Mouse (Mus musculus) embryonic facial prominence, embryonic 13.5 days (tissue): ENCODE measurements around the gene Pde8b. TPM values are rescaled to one million over a fixed set of nuclear protein-coding genes. Genes with fewer than 3 reads are reported as not detected.

ENCODE experiments used
- ATAC-seq: fragments of 200-750 bp; cut with Nextera tagmentation; 2 replicates; pipeline ENCODE4 v1.8.0; 2017; ENCODE audit warnings: low read depth; ENCODE audit not compliant: insufficient number of reproducible peaks, insufficient read depth, low FRiP score, low TSS enrichment
- H3K27ac ChIP-seq: fragments of 300-500 bp; sonication (generic); 2 replicates; pipeline ENCODE4 v1.5.1; 2015; ENCODE audit warnings: moderate library complexity, mild to moderate bottlenecking, inconsistent platforms
- H3K27me3 ChIP-seq: fragments of 300-500 bp; sonication (generic); 2 replicates; pipeline ENCODE4 v1.6.1; 2015; ENCODE audit warnings: mild to moderate bottlenecking, inconsistent platforms
- H3K36me3 ChIP-seq: fragments of 300-500 bp; sonication (generic); 2 replicates; pipeline ENCODE4 v1.6.1; 2015; ENCODE audit warnings: mild to moderate bottlenecking, inconsistent platforms
- H3K4me1 ChIP-seq: fragments of 300-500 bp; sonication (generic); 2 replicates; pipeline ENCODE4 v1.6.1; 2015; ENCODE audit warnings: inconsistent platforms
- H3K4me2 ChIP-seq: fragments of 300-500 bp; sonication (generic); 2 replicates; pipeline ENCODE4 v1.6.1; 2015; ENCODE audit warnings: moderate library complexity, mild to moderate bottlenecking, inconsistent platforms
- H3K4me3 ChIP-seq: fragments of 300-500 bp; sonication (generic); 2 replicates; pipeline ENCODE4 v1.5.1; 2015; ENCODE audit warnings: mild to moderate bottlenecking, inconsistent platforms
- H3K9ac ChIP-seq: fragments of 300-500 bp; sonication (generic); 2 replicates; pipeline ENCODE4 v1.6.1; 2015; ENCODE audit warnings: mild to moderate bottlenecking, inconsistent platforms
- H3K9me3 ChIP-seq: fragments of 300-500 bp; sonication (generic); 2 replicates; pipeline ENCODE4 v1.6.1; 2016; ENCODE audit warnings: inconsistent platforms
- WGBS: fragments of 180-500 bp; shearing (Covaris S2); methylation state at CpG from one replicate; pipeline ENCODE4 v1.1.7; 2015; ENCODE audit warnings: mixed read lengths; 5-methylcytosine and 5-hydroxymethylcytosine counted together
- polyA plus RNA-seq: library from polyadenylated mRNA; unstranded; fragments of >200 nt; fragmentation: Nextera tagmentation; extraction: Ambion mirVana; gene quantifications from 2 replicates; pipeline ENCODE4 v1.2.1, GENCODE M21; 2015

Pde8b gene
- polyA plus RNA-seq, 1 experiment from 2014 or later = 2.6 TPM

GRCm38 (mm10) chr13:95180208-95180607 lies 69.9 kb downstream of the Pde8b start:
- 87% methylated on average over 2 of the region's 2 CpGs for WGBS

GRCm38 (mm10) chr13:95177326-95177725 lies 72.8 kb downstream of the Pde8b start:
- no peaks in the 10 kb centered on the region for H3K9me3 ChIP-seq
- H3K4me2 ChIP-seq = no peak overlapping the region
- no peak overlapping the region for H3K4me3 ChIP-seq
- 67% methylated on average over 9 of the region's 9 CpGs for WGBS
- ATAC-seq = no peak
- H3K27me3 ChIP-seq = no peaks in the 10 kb centered on the region
- no peak overlapping the region for H3K27ac ChIP-seq
- no peaks in the 10 kb centered on the region for H3K36me3 ChIP-seq
- H3K4me1 ChIP-seq = no peaks in the 10 kb centered on the region
- no peak overlapping the region for H3K9ac ChIP-seq

More at GRCm38 (mm10) chr13:95180208-95180607, 69.9 kb downstream of the Pde8b start:
- Histone ChIP-seq H3K9me3 (no peaks in the 10 kb centered on the region), H3K27me3 (no peaks in the 10 kb centered on the region), H3K4me2 (no peak overlapping the region), H3K4me1 (no peaks in the 10 kb centered on the region), H3K4me3 (no peak overlapping the region), H3K36me3 (no peaks in the 10 kb centered on the region), H3K27ac (no peak overlapping the region), H3K9ac (no peak overlapping the region)
- ATAC-seq = no peak

GRCm38 (mm10) chr13:95176399-95176798 lies 73.7 kb downstream of the Pde8b start:
- Histone ChIP-seq H3K9me3 (no peaks in the 10 kb centered on the region), H3K27me3 (no peaks in the 10 kb centered on the region), H3K4me2 (no peak overlapping the region), H3K9ac (no peak overlapping the region), H3K36me3 (no peaks in the 10 kb centered on the region), H3K4me1 (no peaks in the 10 kb centered on the region), H3K4me3 (no peak overlapping the region), H3K27ac (no peak overlapping the region)
- ATAC-seq = no peak
- 79% methylated on average over 5 of the region's 5 CpGs for WGBS

- no peak overlapping the region for H3K27ac ChIP-seq
- H3K4me1 ChIP-seq = no peaks in the 10 kb centered on the region
- H3K27me3 ChIP-seq = no peaks in the 10 kb centered on the region
- no peaks in the 10 kb centered on the region for H3K9me3 ChIP-seq
- H3K36me3 ChIP-seq = no peaks in the 10 kb centered on the region
- H3K4me3 ChIP-seq = no peak overlapping the region
- H3K9ac ChIP-seq = no peak overlapping the region
- 76% methylated on average over 6 of the region's 6 CpGs for WGBS
- no peak overlapping the region for H3K4me2 ChIP-seq
- ATAC-seq = no peak
These were observed 75.9 kb downstream of the Pde8b start for GRCm38 (mm10) chr13:95174253-95174652.

GRCm38 (mm10) chr13:95172346-95172745 lies 77.8 kb downstream of the Pde8b start:
- H3K4me1 ChIP-seq = no peaks in the 10 kb centered on the region
- H3K27ac ChIP-seq = no peak overlapping the region
- H3K4me3 ChIP-seq = no peak overlapping the region
- no peaks in the 10 kb centered on the region for H3K36me3 ChIP-seq
- H3K4me2 ChIP-seq = no peak overlapping the region
- H3K9me3 ChIP-seq = no peaks in the 10 kb centered on the region
- WGBS = 92% methylated on average over 4 of the region's 4 CpGs
- no peak for ATAC-seq
- H3K27me3 ChIP-seq = no peaks in the 10 kb centered on the region
- H3K9ac ChIP-seq = no peak overlapping the region

- no peak overlapping the region for H3K9ac ChIP-seq
- no peaks in the 10 kb centered on the region for H3K36me3 ChIP-seq
- no peaks in the 10 kb centered on the region for H3K4me1 ChIP-seq
- H3K9me3 ChIP-seq = no peaks in the 10 kb centered on the region
- no peak overlapping the region for H3K27ac ChIP-seq
- ATAC-seq = no peak
- H3K4me3 ChIP-seq = no peak overlapping the region
- H3K4me2 ChIP-seq = no peak overlapping the region
- no peaks in the 10 kb centered on the region; the same call in 1 of the 2 replicates for H3K27me3 ChIP-seq
- 86% methylated on average over 3 of the region's 3 CpGs for WGBS
These were observed 89.9 kb downstream of the Pde8b start for GRCm38 (mm10) chr13:95160211-95160610.

GRCm38 (mm10) chr13:95158986-95159385 lies 91.2 kb downstream of the Pde8b start:
- Histone ChIP-seq H3K27ac (no peak overlapping the region), H3K4me2 (no peak overlapping the region), H3K27me3 (no peaks in the 10 kb centered on the region; the same call in 1 of the 2 replicates), H3K4me3 (no peak overlapping the region), H3K9ac (no peak overlapping the region), H3K4me1 (no peaks in the 10 kb centered on the region), H3K9me3 (no peaks in the 10 kb centered on the region), H3K36me3 (no peaks in the 10 kb centered on the region)
- WGBS = 79% methylated on average over 7 of the region's 7 CpGs
- no peak for ATAC-seq

GRCm38 (mm10) chr13:95144746-95145145 lies 105.4 kb downstream of the Pde8b start:
- Histone ChIP-seq H3K4me1 (no peaks in the 10 kb centered on the region), H3K36me3 (no peaks in the 10 kb centered on the region), H3K27me3 (no peaks in the 10 kb centered on the region), H3K4me2 (no peak overlapping the region), H3K27ac (no peak overlapping the region), H3K9me3 (no peaks in the 10 kb centered on the region), H3K4me3 (no peak overlapping the region), H3K9ac (no peak overlapping the region)
- no peak for ATAC-seq

- Histone ChIP-seq H3K4me1 (no peaks in the 10 kb centered on the region; the same call in 1 of the 2 replicates), H3K4me2 (no peak overlapping the region), H3K9me3 (no peaks in the 10 kb centered on the region), H3K4me3 (no peak overlapping the region), H3K36me3 (no peaks in the 10 kb centered on the region), H3K9ac (no peak overlapping the region), H3K27me3 (no peaks in the 10 kb centered on the region), H3K27ac (no peak overlapping the region)
- no peak for ATAC-seq
- WGBS = 66% methylated on average over 4 of the region's 4 CpGs
These were observed 109.6 kb downstream of the Pde8b start for GRCm38 (mm10) chr13:95140460-95141079.

GRCm38 (mm10) chr13:95135326-95136150 lies 114.6 kb downstream of the Pde8b start:
- ATAC-seq = no peak
- H3K4me1 ChIP-seq = peaks cover 4% of the 10 kb centered on the region; the same call in 1 of the 2 replicates
- 73% methylated on average over 7 of the region's 7 CpGs for WGBS
- no peaks in the 10 kb centered on the region for H3K27me3 ChIP-seq
- H3K9ac ChIP-seq = no peak overlapping the region
- no peak overlapping the region for H3K4me3 ChIP-seq
- no peaks in the 10 kb centered on the region for H3K9me3 ChIP-seq
- H3K27ac ChIP-seq = no peak overlapping the region
- no peak overlapping the region for H3K4me2 ChIP-seq
- no peaks in the 10 kb centered on the region for H3K36me3 ChIP-seq

- H3K4me2 ChIP-seq = no peak overlapping the region
- no peak for ATAC-seq
- no peaks in the 10 kb centered on the region for H3K9me3 ChIP-seq
- no peaks in the 10 kb centered on the region for H3K27me3 ChIP-seq
- H3K4me1 ChIP-seq = peaks cover 14% of the 10 kb centered on the region
- H3K4me3 ChIP-seq = no peak overlapping the region
- WGBS = 49% methylated on average over 4 of the region's 4 CpGs
- no peak overlapping the region for H3K27ac ChIP-seq
- H3K9ac ChIP-seq = no peak overlapping the region
- no peaks in the 10 kb centered on the region for H3K36me3 ChIP-seq
These were observed 118.3 kb downstream of the Pde8b start for GRCm38 (mm10) chr13:95131848-95132247.

- Histone ChIP-seq H3K9ac (no peak overlapping the region), H3K4me3 (no peak overlapping the region), H3K27me3 (no peaks in the 10 kb centered on the region), H3K4me2 (no peak overlapping the region), H3K27ac (no peak overlapping the region), H3K4me1 (peaks cover 19% of the 10 kb centered on the region), H3K9me3 (no peaks in the 10 kb centered on the region), H3K36me3 (no peaks in the 10 kb centered on the region)
- WGBS = 37% methylated on average over 1 of the region's 1 CpGs
- no peak for ATAC-seq
These were observed 119.1 kb downstream of the Pde8b start for GRCm38 (mm10) chr13:95131041-95131440.
